Mouse (Mus musculus) right cerebral cortex, postnatal 14 days (tissue): ENCODE measurements at regions not wholly inside any gene's neighbourhood (a gene's known extent, or its start where the extent isn't known, plus 50 kb on each side); places are given as distances from the start of the nearest gene placed in this dataset.

Experiments used
- DNase-seq: peaks from one replicate; pipeline ENCODE4 v3.0.0; 2022

DNA sequence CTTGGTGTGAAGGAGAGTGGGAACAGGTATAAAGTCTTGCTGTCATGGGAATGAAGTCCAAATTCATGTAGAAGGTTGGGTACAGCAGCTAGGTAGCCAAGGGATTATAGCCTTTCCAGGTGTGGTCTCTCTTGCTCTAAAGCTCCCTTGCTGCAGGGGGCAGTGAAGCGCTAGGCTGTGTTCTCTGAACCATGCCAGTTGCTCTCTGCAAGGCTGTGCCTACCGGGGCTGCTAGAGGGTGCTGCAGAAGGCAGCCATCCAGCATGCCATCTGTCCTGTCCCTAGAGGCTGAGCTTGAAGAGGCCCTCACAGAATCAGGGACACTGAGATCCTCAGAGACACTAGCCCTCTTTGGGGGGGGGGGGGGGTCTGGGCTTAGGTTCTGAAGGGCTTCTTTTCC is 50.6 kb upstream of the Shank2 start:
- DNase-seq, result peak; percentile 28
